Mouse (Mus musculus) erythroblast, embryonic 14.5 days (primary cell): ENCODE data around the gene Il1b.

ENCODE experiments used
- GATA1 ChIP-seq: IDR thresholded peaks from 2 replicates; pipeline ENCODE4 v1.6.1; 2012; ENCODE audit warnings: low read length, inconsistent platforms, mixed read lengths
- TAL1 ChIP-seq: IDR thresholded peaks from 3 replicates; pipeline ENCODE4 v1.6.1; 2012; ENCODE audit warnings: low read length, inconsistent platforms, mixed read lengths

GRCm38 (mm10) chr2:129403786-129404185 lies 32.8 kb upstream of the Il1b start:
- no peak for TF ChIP-seq GATA1
- TF ChIP-seq TAL1 = no peak
